36 mouse cellular contexts compared by ENCODE assay signal in the genomic region with DNA sequence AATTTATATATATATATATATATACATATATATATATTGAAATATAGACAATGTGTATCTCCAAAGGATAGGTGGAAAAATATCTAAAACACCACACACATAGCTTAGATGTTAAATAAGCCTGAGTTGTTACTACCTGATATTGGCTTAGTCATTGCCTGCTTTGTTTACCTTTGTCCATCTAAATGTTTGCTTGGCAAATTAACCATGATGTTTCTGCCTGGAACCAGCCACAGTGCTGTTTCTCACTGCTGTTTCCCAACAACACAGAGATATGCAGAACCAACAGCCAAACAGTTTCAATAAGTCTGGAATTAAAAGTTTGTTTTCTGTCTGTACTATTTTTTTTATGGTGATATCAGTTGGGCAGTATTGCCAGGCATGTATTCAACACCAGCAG. TPM values are rescaled to one million over a fixed set of nuclear protein-coding genes. Genes with fewer than 3 reads are reported as not detected.
"Had no signal": no experiment of that assay in that cellular context is flagged by ENCODE, and none has a peak within 500 bp of the region (broad histone marks: within the 10 kb centered on the region; RNA-seq: fewer than 3 reads in every experiment).

No protein-coding gene starts in this region.

- H3K36me3 ChIP-seq: heart, embryonic 10.5 days; heart, embryonic 12.5 days; heart, embryonic 13.5 days; heart, embryonic 15.5 days; hindbrain, embryonic 10.5 days; hindbrain, embryonic 12.5 days; hindbrain, embryonic 13.5 days; hindbrain, embryonic 15.5 days; intestine, embryonic 15.5 days; kidney, embryonic 15.5 days had no signal

- DNase-seq: heart, adult 2 months; heart, postnatal 10 days; heart, postnatal 14 days; heart, postnatal 36 days; heart, postnatal 4 days; kidney, adult 11 months; kidney, adult 18-20 months; kidney, adult 2 months; kidney, adult 8-10 months; kidney, adult 9 months; kidney, postnatal 10 days; kidney, postnatal 14 days; kidney, postnatal 25 days; kidney, postnatal 36 days; kidney, postnatal 4 days; layer of hippocampus, adult 9-11 months had no signal

- H3K4me3 ChIP-seq: heart, adult 2 months; heart, embryonic 10.5 days; heart, embryonic 12.5 days; heart, embryonic 13.5 days; heart, embryonic 15.5 days; hindbrain, embryonic 10.5 days; hindbrain, embryonic 12.5 days; hindbrain, embryonic 13.5 days; hindbrain, embryonic 15.5 days; intestine, embryonic 15.5 days; kidney, embryonic 15.5 days; layer of hippocampus, adult 2 months had no signal

- H3K9ac ChIP-seq: heart, embryonic 12.5 days; heart, embryonic 13.5 days; heart, embryonic 15.5 days; hindbrain, embryonic 12.5 days; hindbrain, embryonic 13.5 days; hindbrain, embryonic 14.5 days; hindbrain, embryonic 15.5 days; intestine, embryonic 15.5 days; kidney, embryonic 15.5 days had no signal

- H3K27me3 ChIP-seq: heart, embryonic 12.5 days; heart, embryonic 13.5 days; heart, embryonic 15.5 days; hindbrain, embryonic 12.5 days; hindbrain, embryonic 13.5 days; hindbrain, embryonic 15.5 days; intestine, embryonic 15.5 days; kidney, embryonic 15.5 days had no signal

- ATAC-seq: hindbrain, embryonic 16.5 days; hindbrain, postnatal 0 days; inflammation-experienced regulatory T-cells, adult 6 months; intestine, embryonic 15.5 days; intestine, embryonic 16.5 days; intestine, postnatal 0 days had no signal

- H3K27ac ChIP-seq: heart, adult 2 months; heart, embryonic 10.5 days; heart, embryonic 13.5 days; heart, embryonic 15.5 days; hindbrain, embryonic 10.5 days; hindbrain, embryonic 12.5 days; hindbrain, embryonic 13.5 days; hindbrain, embryonic 14.5 days; hindbrain, embryonic 15.5 days; hindbrain, postnatal 0 days; intestine, embryonic 15.5 days; kidney, embryonic 15.5 days; kidney, postnatal 0 days; layer of hippocampus, adult 2 months had no signal

- H3K9me3 ChIP-seq: heart, embryonic 10.5 days; heart, embryonic 13.5 days; heart, embryonic 15.5 days; hindbrain, embryonic 10.5 days; hindbrain, embryonic 13.5 days; hindbrain, embryonic 15.5 days; intestine, embryonic 15.5 days; kidney, embryonic 15.5 days had no signal

- H3K4me2 ChIP-seq: heart, embryonic 11.5 days; heart, embryonic 12.5 days; heart, embryonic 13.5 days; heart, embryonic 15.5 days; hindbrain, embryonic 12.5 days; hindbrain, embryonic 13.5 days; hindbrain, embryonic 14.5 days; hindbrain, embryonic 15.5 days; intestine, embryonic 15.5 days; kidney, embryonic 15.5 days had no signal

- H3K4me1 ChIP-seq: heart, embryonic 10.5 days; heart, embryonic 12.5 days; heart, embryonic 13.5 days; heart, embryonic 15.5 days; hindbrain, embryonic 12.5 days; hindbrain, embryonic 15.5 days; intestine, embryonic 15.5 days; kidney, embryonic 15.5 days had no signal

RNA-seq across cellular contexts. Expression of a gene that starts 59.6 kb away (rescaled TPM):
- total RNA-seq: hematopoietic stem cell, adult 5-6 weeks had no signal
- polyA plus RNA-seq: inflammation-experienced regulatory T-cells, adult 6 months had no signal
